Mouse (Mus musculus) granulocyte monocyte progenitor cell, adult 5-6 weeks (primary cell): ENCODE data around the gene Hadha. TPM values are rescaled to one million over a fixed set of nuclear protein-coding genes. Genes with fewer than 3 reads are reported as not detected.
A peak's percentile ranks its signal among the peaks of the same experiment; 100 is the strongest.

Source experiments
- ATAC-seq: replicated peaks from 2 replicates; pipeline ENCODE4 v1.8.0; 2016; ENCODE audit warnings: mild to moderate bottlenecking, moderate TSS enrichment, inconsistent platforms; ENCODE audit not compliant: poor library complexity, severe bottlenecking
- total RNA-seq, 2 experiments: library from RNA; stranded (forward) in 1 of 2; stranded (reverse) in 1 of 2; fragments of 200-712, 200-1000 nt in 1 of 2; fragments of >200 nt in 1 of 2; fragmentation: Nextera tagmentation in 1 of 2; gene quantifications; 2 replicates each; pipeline ENCODE4 v1.2.3; 2014 to 2017

The Hadha gene
- total RNA-seq (2014; fragmentation: Nextera tagmentation) (91.8 and 97.8 TPM in 2 replicates), total RNA-seq (2017) (128 and 147 TPM in 2 replicates)

- peak; percentile 91 for ATAC-seq
These were observed at the start of gene Hadha, which contains the start of gene Hadhb for GRCm38 (mm10) chr5:30154474-30155394. Gene Hadha, minus strand, starts transcription at chr5:30155162. Gene Hadhb, plus strand, starts transcription at chr5:30155248.

- ATAC-seq, result no peak
These were observed 49.5 kb upstream of the Hadha start for GRCm38 (mm10) chr5:30204441-30204840.

GRCm38 (mm10) chr5:30203216-30203885 is 48.4 kb upstream of the Hadha start:
- no peak for ATAC-seq

- peak; percentile 38; the same call in 1 of the 2 replicates for ATAC-seq
These were observed 47.3 kb upstream of the Hadha start for GRCm38 (mm10) chr5:30202221-30202620.

- peak; percentile 36; the same call in 1 of the 2 replicates for ATAC-seq
These were observed 46.6 kb upstream of the Hadha start for GRCm38 (mm10) chr5:30201521-30201920.

- ATAC-seq, result peak; percentile 63
These were observed 43.3 kb upstream of the Hadha start for GRCm38 (mm10) chr5:30198257-30198656.

- no peak for ATAC-seq
These were observed 40.4 kb upstream of the Hadha start for GRCm38 (mm10) chr5:30195340-30195739.

GRCm38 (mm10) chr5:30192452-30192851 is 37.5 kb upstream of the Hadha start:
- no peak for ATAC-seq

- ATAC-seq, result no peak
These were observed 32.9 kb upstream of the Hadha start for GRCm38 (mm10) chr5:30187687-30188485.

- no peak for ATAC-seq
These were observed 20.8 kb upstream of the Hadha start for GRCm38 (mm10) chr5:30175811-30176210.

GRCm38 (mm10) chr5:30172931-30173692 is 18.1 kb upstream of the Hadha start:
- no peak for ATAC-seq

GRCm38 (mm10) chr5:30172115-30172514 is 17.2 kb upstream of the Hadha start:
- no peak for ATAC-seq

- ATAC-seq, result no peak
These were observed 15.5 kb upstream of the Hadha start for GRCm38 (mm10) chr5:30170303-30170940.

GRCm38 (mm10) chr5:30165234-30165946 is 10.4 kb upstream of the Hadha start:
- no peak for ATAC-seq

- ATAC-seq, result no peak
These were observed 7.4 kb upstream of the Hadha start for GRCm38 (mm10) chr5:30162339-30162738.

GRCm38 (mm10) chr5:30161836-30162235 is 6.9 kb upstream of the Hadha start:
- no peak for ATAC-seq

- ATAC-seq, result no peak
These were observed 4.6 kb upstream of the Hadha start for GRCm38 (mm10) chr5:30159601-30160000.

GRCm38 (mm10) chr5:30155821-30156629 is 1.1 kb upstream of the Hadha start:
- ATAC-seq, result 0 out of 2 replicates have a peak, but pooled peaks have one; percentile 1
